Mouse (Mus musculus): Measurements from ENCODE around the gene Gm49711. TPM values are rescaled to one million over a fixed set of nuclear protein-coding genes. Genes with fewer than 3 reads are reported as not detected.
A peak's percentile ranks its signal among the peaks of the same experiment; 100 is the strongest.
"Not testable (repeated sequence)": the region's sequence is repeated elsewhere in the genome, so short reads cannot be mapped to it uniquely, and the experiment has no call there.

Gene Gm49711
- total and polyA plus RNA-seq, 2 experiments from 2014 or later: 0.99 TPM; not detected in 1

- Histone ChIP-seq H3K27ac (ENCODE audit: low read depth, low read length) (no peak overlapping the region), H3K9ac (replicated peaks; ENCODE audit: low read length, poor library complexity, severe bottlenecking) (no peak overlapping the region), H3K9me3 (ENCODE audit: low read length) (no peaks in the 10 kb centered on the region), H3K4me2 (ENCODE audit: low read depth, low read length, poor library complexity, severe bottlenecking) (no peak overlapping the region), H3K27me3 (ENCODE audit: insufficient read depth, low read length) (no peaks in the 10 kb centered on the region), H3K36me3 (ENCODE audit: insufficient read depth, low read length) (peaks cover 7% of the 10 kb centered on the region; the same call in 1 of the 2 replicates), H3K4me3 (ENCODE audit: low read depth, low read length) (no peak overlapping the region), H3K4me1 (ENCODE audit: insufficient read depth, low read length) (no peaks in the 10 kb centered on the region)
- 81% methylated on average over 5 of the region's 5 CpGs for WGBS
- no peak for TF ChIP-seq CTCF (IDR thresholded peaks at IDR 0.05)
- DNase-seq (ENCODE audit: low spot score) (peak; percentile 43), ATAC-seq (ENCODE audit: low FRiP score) (no peak)
Observed at GRCm38 (mm10) chr16:92102115-92102514, 44.0 kb downstream of the Gm49711 start.

- H3K27ac ChIP-seq (ENCODE audit: low read depth, low read length); ATAC-seq (ENCODE audit: low FRiP score); H3K4me3 ChIP-seq (ENCODE audit: low read depth, low read length); H3K4me2 ChIP-seq (ENCODE audit: low read depth, low read length, poor library complexity, severe bottlenecking); H3K27me3 ChIP-seq (ENCODE audit: insufficient read depth, low read length); H3K9ac ChIP-seq (replicated peaks; ENCODE audit: low read length, poor library complexity, severe bottlenecking); H3K4me1 ChIP-seq (ENCODE audit: insufficient read depth, low read length); H3K36me3 ChIP-seq (ENCODE audit: insufficient read depth, low read length); H3K9me3 ChIP-seq (ENCODE audit: low read length); DNase-seq (ENCODE audit: low spot score): not testable (repeated sequence)
- 96% methylated on average over 6 of the region's 7 CpGs for WGBS
Observed at GRCm38 (mm10) chr16:92102931-92103330, 44.8 kb downstream of the Gm49711 start.

GRCm38 (mm10) chr16:92103572-92104331, 45.6 kb downstream of the Gm49711 start:
- no peak overlapping the region for H3K4me3 ChIP-seq (ENCODE audit: low read depth, low read length)
- no peak for DNase-seq (ENCODE audit: low spot score)
- H3K27me3 ChIP-seq (ENCODE audit: insufficient read depth, low read length): no peaks in the 10 kb centered on the region
- WGBS: 30% methylated on average over 9 of the region's 9 CpGs
- peaks cover 7% of the 10 kb centered on the region; the same call in 1 of the 2 replicates for H3K36me3 ChIP-seq (ENCODE audit: insufficient read depth, low read length)
- no peaks in the 10 kb centered on the region for H3K4me1 ChIP-seq (ENCODE audit: insufficient read depth, low read length)
- no peaks in the 10 kb centered on the region for H3K9me3 ChIP-seq (ENCODE audit: low read length)
- ATAC-seq (ENCODE audit: low FRiP score): no peak
- H3K27ac ChIP-seq (ENCODE audit: low read depth, low read length): no peak overlapping the region
- H3K9ac ChIP-seq (replicated peaks; ENCODE audit: low read length, poor library complexity, severe bottlenecking): no peak overlapping the region
- TF ChIP-seq CTCF (IDR thresholded peaks at IDR 0.05): peak; percentile 47
- H3K4me2 ChIP-seq (ENCODE audit: low read depth, low read length, poor library complexity, severe bottlenecking): no peak overlapping the region

GRCm38 (mm10) chr16:92104332-92104590, 46.1 kb downstream of the Gm49711 start:
- Histone ChIP-seq H3K36me3 (ENCODE audit: insufficient read depth, low read length) (peaks cover 7% of the 10 kb centered on the region; the same call in 1 of the 2 replicates), H3K9me3 (ENCODE audit: low read length) (no peaks in the 10 kb centered on the region), H3K9ac (replicated peaks; ENCODE audit: low read length, poor library complexity, severe bottlenecking) (no peak overlapping the region), H3K4me2 (ENCODE audit: low read depth, low read length, poor library complexity, severe bottlenecking) (no peak overlapping the region), H3K4me1 (ENCODE audit: insufficient read depth, low read length) (no peaks in the 10 kb centered on the region), H3K27me3 (ENCODE audit: insufficient read depth, low read length) (no peaks in the 10 kb centered on the region), H3K27ac (ENCODE audit: low read depth, low read length) (no peak overlapping the region), H3K4me3 (ENCODE audit: low read depth, low read length) (no peak overlapping the region)
- WGBS: 70% methylated on average over 2 of the region's 2 CpGs
- DNase-seq (ENCODE audit: low spot score) (no peak), ATAC-seq (ENCODE audit: low FRiP score) (no peak)
- no peak for TF ChIP-seq CTCF (IDR thresholded peaks at IDR 0.05)

GRCm38 (mm10) chr16:92104951-92105350, 46.8 kb downstream of the Gm49711 start:
- Histone ChIP-seq H3K4me2 (ENCODE audit: low read depth, low read length, poor library complexity, severe bottlenecking) (no peak overlapping the region), H3K36me3 (ENCODE audit: insufficient read depth, low read length) (peaks cover 5% of the 10 kb centered on the region; the same call in 1 of the 2 replicates), H3K9me3 (ENCODE audit: low read length) (no peaks in the 10 kb centered on the region), H3K9ac (replicated peaks; ENCODE audit: low read length, poor library complexity, severe bottlenecking) (no peak overlapping the region), H3K4me3 (ENCODE audit: low read depth, low read length) (no peak overlapping the region), H3K27me3 (ENCODE audit: insufficient read depth, low read length) (no peaks in the 10 kb centered on the region), H3K27ac (ENCODE audit: low read depth, low read length) (no peak overlapping the region), H3K4me1 (ENCODE audit: insufficient read depth, low read length) (no peaks in the 10 kb centered on the region)
- ATAC-seq (ENCODE audit: low FRiP score) (no peak), DNase-seq (ENCODE audit: low spot score) (no peak)
- no peak for TF ChIP-seq CTCF (IDR thresholded peaks at IDR 0.05)
- 95% methylated on average over 2 of the region's 2 CpGs for WGBS

- Histone ChIP-seq H3K9me3 (ENCODE audit: low read length) (no peaks in the 10 kb centered on the region), H3K9ac (replicated peaks; ENCODE audit: low read length, poor library complexity, severe bottlenecking) (no peak overlapping the region), H3K4me3 (ENCODE audit: low read depth, low read length) (no peak overlapping the region), H3K4me1 (ENCODE audit: insufficient read depth, low read length) (no peaks in the 10 kb centered on the region), H3K4me2 (ENCODE audit: low read depth, low read length, poor library complexity, severe bottlenecking) (no peak overlapping the region), H3K27ac (ENCODE audit: low read depth, low read length) (no peak overlapping the region), H3K27me3 (ENCODE audit: insufficient read depth, low read length) (no peaks in the 10 kb centered on the region), H3K36me3 (ENCODE audit: insufficient read depth, low read length) (no peaks in the 10 kb centered on the region)
- TF ChIP-seq CTCF (IDR thresholded peaks at IDR 0.05): no peak
- 73% methylated on average over 3 of the region's 3 CpGs for WGBS
- DNase-seq (ENCODE audit: low spot score) (no peak), ATAC-seq (ENCODE audit: low FRiP score) (no peak)
Observed at GRCm38 (mm10) chr16:92105631-92106030, 47.5 kb downstream of the Gm49711 start.

Measured in midbrain, postnatal 0 days (tissue).